Comparison of ENCODE assay signal across 8 mouse cellular contexts in the genomic region with DNA sequence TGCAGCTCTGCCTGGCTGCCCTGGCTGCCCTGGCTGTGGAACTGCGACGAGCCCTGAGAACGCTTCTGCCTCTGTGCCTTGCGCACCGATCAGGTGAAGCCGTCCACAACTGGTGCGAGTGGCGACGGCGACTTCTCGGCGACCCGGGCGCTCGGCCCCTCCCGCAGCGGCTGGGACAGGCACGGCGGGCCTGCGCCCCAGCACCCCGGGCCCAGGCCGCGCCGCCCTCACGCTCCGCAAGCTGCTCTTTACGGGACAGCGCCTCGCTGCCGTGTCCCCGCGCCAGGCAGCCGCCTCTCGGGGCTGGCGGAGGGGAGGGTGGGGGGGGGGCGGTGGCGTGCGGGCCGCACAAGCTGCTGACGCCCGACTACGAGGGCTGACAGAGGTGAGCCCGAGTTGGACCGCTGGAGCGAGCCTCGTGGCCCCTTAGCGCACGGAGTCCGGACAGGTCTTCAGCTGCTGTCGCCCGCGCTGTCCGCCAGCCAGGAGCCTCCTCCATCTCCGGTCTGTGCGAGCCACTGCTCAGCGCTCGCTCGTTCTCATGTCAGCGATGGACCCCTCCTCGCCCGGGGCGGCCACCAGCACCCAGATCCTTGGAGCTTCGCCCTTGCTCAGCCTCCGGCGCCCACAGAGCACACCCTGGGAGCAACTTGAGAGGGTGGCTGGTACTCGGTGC. TPM values are rescaled to one million over a fixed set of nuclear protein-coding genes. Genes with fewer than 3 reads are reported as not detected.
DNase-seq lines count a peak whose midpoint lies in the region; ATAC-seq and TF ChIP-seq lines count a peak whose summit lies in the region.

No protein-coding gene starts in this region.

- H3K27ac ChIP-seq in embryonic facial prominence, embryonic 10.5 days (replicated peaks) = peak overlapping the region; percentile 78
- H3K27ac ChIP-seq in heart, embryonic 14.5 days (replicated peaks in 1 of 2; ENCODE audit: control insufficient read depth in 1 of 2, insufficient read depth in 1 of 2, low read depth in 2 of 2, low read length in 2 of 2) = no peak overlapping the region
- no peak overlapping the region for H3K27ac ChIP-seq in stomach, embryonic 16.5 days (ENCODE audit: low read length)

- ATAC-seq in heart, embryonic 14.5 days (ENCODE audit: insufficient number of reproducible peaks, insufficient read depth, low FRiP score, low read depth) = peak; percentile 75
- peak; percentile 41; the same call in 1 of the 2 replicates for ATAC-seq in megakaryocyte-erythroid progenitor cell, adult 5-6 weeks (replicated peaks; ENCODE audit: low FRiP score, low TSS enrichment, poor library complexity, severe bottlenecking)
- peak; percentile 80 for ATAC-seq in stomach, embryonic 16.5 days (ENCODE audit: insufficient read depth, low FRiP score)

- peak overlapping the region; percentile 77 for H3K9ac ChIP-seq in heart, embryonic 14.5 days (ENCODE audit: low read length)
- peak overlapping the region; percentile 78 for H3K9ac ChIP-seq in stomach, embryonic 16.5 days (ENCODE audit: low read length)

- no peaks in the 10 kb centered on the region for H3K36me3 ChIP-seq in embryonic facial prominence, embryonic 10.5 days (replicated peaks)
- no peaks in the 10 kb centered on the region for H3K36me3 ChIP-seq in heart, embryonic 14.5 days (ENCODE audit: control insufficient read depth, insufficient read depth, low read length)
- no peaks in the 10 kb centered on the region for H3K36me3 ChIP-seq in stomach, embryonic 16.5 days (ENCODE audit: control insufficient read depth, insufficient read depth, low read length)

- TF ChIP-seq POLR2A in lung, adult 2 months (IDR thresholded peaks at IDR 0.05; ENCODE audit: borderline replicate concordance, extremely low read depth, low read depth, low read length) = no peak

- peaks cover 32% of the 10 kb centered on the region for H3K27me3 ChIP-seq in embryonic facial prominence, embryonic 10.5 days (replicated peaks; ENCODE audit: low read depth, poor library complexity, severe bottlenecking)
- H3K27me3 ChIP-seq in heart, embryonic 14.5 days (ENCODE audit: control insufficient read depth, insufficient read depth, low read length) = no peaks in the 10 kb centered on the region
- no peaks in the 10 kb centered on the region for H3K27me3 ChIP-seq in stomach, embryonic 16.5 days (ENCODE audit: control insufficient read depth, insufficient read depth, low read length)

- H3K4me2 ChIP-seq in heart, embryonic 14.5 days (ENCODE audit: low read length) = peak overlapping the region; percentile 95
- H3K4me2 ChIP-seq in stomach, embryonic 16.5 days (ENCODE audit: low read depth, low read length) = peak overlapping the region; percentile 96

- H3K4me1 ChIP-seq in lung, adult 2 months (ENCODE audit: control insufficient read depth, insufficient read depth, low read length) = peaks cover 4% of the 10 kb centered on the region
- H3K4me1 ChIP-seq in embryonic facial prominence, embryonic 10.5 days = peaks cover 12% of the 10 kb centered on the region; the same call in 1 of the 2 replicates
- H3K4me1 ChIP-seq in heart, embryonic 14.5 days (ENCODE audit: control insufficient read depth in 2 of 2, insufficient read depth in 2 of 2, low read length in 2 of 2) = no peaks in the 10 kb centered on the region
- H3K4me1 ChIP-seq in stomach, embryonic 16.5 days (ENCODE audit: control insufficient read depth, insufficient read depth, low read length) = no peaks in the 10 kb centered on the region

- DNase-seq in lung, adult 2 months = peak; percentile 10
- DNase-seq in lung, postnatal 25 days (ENCODE audit: low spot score) = no peak
- peak; percentile 73 for DNase-seq in embryonic facial prominence, embryonic 10.5 days (ENCODE audit: low spot score)
- peak; percentile 25 to 64 for DNase-seq in kidney, postnatal 25 days
- no peak for DNase-seq in adipocyte (ENCODE audit: low spot score)

- no peaks in the 10 kb centered on the region for H3K9me3 ChIP-seq in embryonic facial prominence, embryonic 10.5 days
- no peaks in the 10 kb centered on the region for H3K9me3 ChIP-seq in heart, embryonic 14.5 days (ENCODE audit: control insufficient read depth, low read length)
- no peaks in the 10 kb centered on the region for H3K9me3 ChIP-seq in stomach, embryonic 16.5 days (replicated peaks; ENCODE audit: control insufficient read depth, low read length)

- WGBS in lung, adult 2 months = 2% methylated on average over 65 of the region's 66 CpGs
- under 1% methylated on average over 65 of the region's 66 CpGs for WGBS in embryonic facial prominence, embryonic 10.5 days
- under 1% methylated on average over 61 of the region's 66 CpGs for WGBS in heart, embryonic 14.5 days
- WGBS in stomach, embryonic 16.5 days = under 1% methylated on average over 62 of the region's 66 CpGs

- H3K4me3 ChIP-seq in lung, adult 2 months (replicated peaks; ENCODE audit: extremely low read depth, low read depth, low read length) = peak overlapping the region; percentile 53
- H3K4me3 ChIP-seq in embryonic facial prominence, embryonic 10.5 days = peak overlapping the region; percentile 78
- peak overlapping the region; percentile 66 to 82 for H3K4me3 ChIP-seq in heart, embryonic 14.5 days (ENCODE audit: control insufficient read depth in 1 of 2, insufficient read depth in 1 of 2, low read depth in 1 of 2, low read length in 2 of 2)
- H3K4me3 ChIP-seq in stomach, embryonic 16.5 days (replicated peaks; ENCODE audit: low read length) = peak overlapping the region; percentile 59

- no peak for TF ChIP-seq CTCF in lung, adult 2 months (IDR thresholded peaks at IDR 0.05; ENCODE audit: insufficient read depth, low read length)

RNA-seq across cellular contexts. Expression of a gene that starts 16.5 kb away (rescaled TPM):
- polyA plus RNA-seq in lung, adult 2 months (2012; rRNA removed) = 5.4 and 11.1 TPM in 2 replicates
- 28.5 and 29.5 TPM in 2 replicates for polyA plus RNA-seq in embryonic facial prominence, embryonic 10.5 days (2016; fragmentation: Nextera tagmentation; extraction: Ambion mirVana)
- 19.7 and 20.1 TPM in 2 replicates for polyA plus RNA-seq in heart, embryonic 14.5 days (2014; fragmentation: Nextera tagmentation; extraction: Ambion mirVana)
- 43.9 and 53.4 TPM in 2 replicates for total RNA-seq in megakaryocyte-erythroid progenitor cell, adult 5-6 weeks (2014; fragmentation: Nextera tagmentation)
- 52.4 and 54.8 TPM in 2 replicates for total RNA-seq in megakaryocyte-erythroid progenitor cell, adult 5-6 weeks (2017)
- 14.7 and 16.1 TPM in 2 replicates for polyA plus RNA-seq in stomach, embryonic 16.5 days (2015; fragmentation: Nextera tagmentation; extraction: Ambion mirVana)

Comparison
In these comparisons a context has a peak if more than half of its experiments do, and no peak if none do; other contexts are left out.
1. DNase-seq: peak in lung, adult 2 months (single experiment), embryonic facial prominence, embryonic 10.5 days (single experiment) and kidney, postnatal 25 days (2 of 2); none in lung, postnatal 25 days (single experiment) and adipocyte (single experiment).
2. Peak in every context shown above with its lines, with median percentiles within 50 percentile points of each other: H3K4me3 ChIP-seq and ATAC-seq.